Mouse (Mus musculus) urinary bladder, postnatal 10 days (tissue): Measurements from ENCODE around the gene Arl4c.

ENCODE experiments used
- DNase-seq: peaks from one replicate; pipeline ENCODE4 v3.0.0; 2022; ENCODE audit warnings: low spot score

Gene Arl4c

GRCm38 (mm10) chr1:88623541-88624115 is 78.4 kb downstream of the Arl4c start:
- DNase-seq: no peak
